Mouse (Mus musculus) hindbrain, embryonic 12.5 days (tissue): ENCODE results near the gene Bcl2. TPM values are rescaled to one million over a fixed set of nuclear protein-coding genes. Genes with fewer than 3 reads are reported as not detected.

ENCODE experiments used
- ATAC-seq: fragments of 200-750 bp; cut with Nextera tagmentation; 2 replicates; pipeline ENCODE4 v1.8.0; 2017; ENCODE audit warnings: moderate TSS enrichment; ENCODE audit not compliant: low FRiP score
- H3K27ac ChIP-seq: fragments of 300-500 bp; sonication (generic); 2 replicates; pipeline ENCODE4 v1.5.1; 2016; ENCODE audit warnings: mild to moderate bottlenecking
- H3K27me3 ChIP-seq: fragments of 300-500 bp; sonication (generic); 2 replicates; pipeline ENCODE4 v1.6.1; 2016; ENCODE audit warnings: mild to moderate bottlenecking
- H3K36me3 ChIP-seq: fragments of 300-500 bp; sonication (generic); 2 replicates; pipeline ENCODE4 v1.6.1; 2016; ENCODE audit warnings: mild to moderate bottlenecking
- H3K4me1 ChIP-seq: fragments of 300-500 bp; sonication (generic); 2 replicates; pipeline ENCODE4 v1.6.1; 2016
- H3K4me2 ChIP-seq: fragments of 300-500 bp; sonication (generic); replicated peaks from 2 replicates; pipeline ENCODE4 v1.6.1; 2016; ENCODE audit warnings: mild to moderate bottlenecking
- H3K4me3 ChIP-seq: fragments of 300-500 bp; sonication (generic); 2 replicates; pipeline ENCODE4 v1.5.1; 2016; ENCODE audit warnings: mild to moderate bottlenecking
- H3K9ac ChIP-seq: fragments of 300-500 bp; sonication (generic); 2 replicates; pipeline ENCODE4 v1.6.1; 2016; ENCODE audit warnings: mild to moderate bottlenecking, moderate library complexity
- H3K9me3 ChIP-seq: fragments of 300-500 bp; sonication (generic); replicated peaks from 2 replicates; pipeline ENCODE4 v1.6.1; 2016; ENCODE audit warnings: mild to moderate bottlenecking
- WGBS: fragments of 180-500 bp; shearing (Covaris S2); methylation state at CpG from one replicate; pipeline ENCODE4 v1.1.7; 2016; 5-methylcytosine and 5-hydroxymethylcytosine counted together
- polyA plus RNA-seq: library from polyadenylated mRNA; unstranded; fragments of >200 nt; fragmentation: Nextera tagmentation; extraction: Ambion mirVana; gene quantifications from 2 replicates; pipeline ENCODE4 v1.2.1, GENCODE M21; 2016

Bcl2 gene
- polyA plus RNA-seq, 1 experiment from 2014 or later: 15.5 TPM

GRCm38 (mm10) chr1:106567506-106567905 is 146.6 kb downstream of the Bcl2 start:
- Histone ChIP-seq H3K9me3 (no peaks in the 10 kb centered on the region), H3K27me3 (no peaks in the 10 kb centered on the region), H3K4me2 (no peak overlapping the region), H3K36me3 (no peaks in the 10 kb centered on the region), H3K4me3 (no peak overlapping the region), H3K9ac (no peak overlapping the region), H3K4me1 (0 out of 2 replicates have a peak, but pooled peaks cover 2% of the 10 kb centered on the region), H3K27ac (no peak overlapping the region)
- ATAC-seq: no peak
- WGBS: 83% methylated on average over 5 of the region's 5 CpGs

- Histone ChIP-seq H3K36me3 (no peaks in the 10 kb centered on the region), H3K4me1 (0 out of 2 replicates have a peak, but pooled peaks cover 4% of the 10 kb centered on the region), H3K4me2 (no peak overlapping the region), H3K9ac (no peak overlapping the region), H3K27ac (no peak overlapping the region), H3K27me3 (no peaks in the 10 kb centered on the region), H3K4me3 (no peak overlapping the region), H3K9me3 (no peaks in the 10 kb centered on the region)
- 80% methylated on average over 6 of the region's 6 CpGs for WGBS
- 0 out of 2 replicates have a peak, but pooled peaks have one; percentile 13 for ATAC-seq
These were observed 147.7 kb downstream of the Bcl2 start for GRCm38 (mm10) chr1:106566120-106567086.

GRCm38 (mm10) chr1:106565238-106565637 is 148.8 kb downstream of the Bcl2 start:
- no peaks in the 10 kb centered on the region for H3K9me3 ChIP-seq
- no peak overlapping the region for H3K27ac ChIP-seq
- no peak for ATAC-seq
- H3K36me3 ChIP-seq: no peaks in the 10 kb centered on the region
- H3K4me3 ChIP-seq: no peak overlapping the region
- no peak overlapping the region for H3K9ac ChIP-seq
- 87% methylated on average over 4 of the region's 4 CpGs for WGBS
- no peaks in the 10 kb centered on the region for H3K27me3 ChIP-seq
- H3K4me2 ChIP-seq: no peak overlapping the region
- 0 out of 2 replicates have a peak, but pooled peaks cover 8% of the 10 kb centered on the region for H3K4me1 ChIP-seq

GRCm38 (mm10) chr1:106564436-106564835 is 149.6 kb downstream of the Bcl2 start:
- Histone ChIP-seq H3K4me2 (no peak overlapping the region), H3K27me3 (no peaks in the 10 kb centered on the region), H3K4me1 (0 out of 2 replicates have a peak, but pooled peaks cover 8% of the 10 kb centered on the region), H3K4me3 (no peak overlapping the region), H3K9ac (no peak overlapping the region), H3K36me3 (no peaks in the 10 kb centered on the region), H3K27ac (no peak overlapping the region), H3K9me3 (no peaks in the 10 kb centered on the region)
- no peak for ATAC-seq
- 77% methylated on average over 1 of the region's 1 CpGs for WGBS

GRCm38 (mm10) chr1:106562751-106563150 is 151.3 kb downstream of the Bcl2 start:
- H3K27ac ChIP-seq: no peak overlapping the region
- H3K36me3 ChIP-seq: no peaks in the 10 kb centered on the region
- no peaks in the 10 kb centered on the region for H3K9me3 ChIP-seq
- H3K27me3 ChIP-seq: no peaks in the 10 kb centered on the region
- WGBS: 89% methylated on average over 3 of the region's 3 CpGs
- 0 out of 2 replicates have a peak, but pooled peaks cover 8% of the 10 kb centered on the region for H3K4me1 ChIP-seq
- no peak overlapping the region for H3K4me3 ChIP-seq
- no peak overlapping the region for H3K4me2 ChIP-seq
- ATAC-seq: no peak
- H3K9ac ChIP-seq: no peak overlapping the region

- H3K9ac ChIP-seq: no peak overlapping the region
- H3K4me1 ChIP-seq: 0 out of 2 replicates have a peak, but pooled peaks cover 8% of the 10 kb centered on the region
- no peak overlapping the region for H3K4me2 ChIP-seq
- no peak for ATAC-seq
- no peak overlapping the region for H3K4me3 ChIP-seq
- no peaks in the 10 kb centered on the region for H3K36me3 ChIP-seq
- WGBS: 66% methylated on average over 11 of the region's 11 CpGs
- no peak overlapping the region for H3K27ac ChIP-seq
- no peaks in the 10 kb centered on the region for H3K9me3 ChIP-seq
- H3K27me3 ChIP-seq: no peaks in the 10 kb centered on the region
These were observed 152.9 kb downstream of the Bcl2 start for GRCm38 (mm10) chr1:106561085-106561760.

- H3K4me2 ChIP-seq: no peak overlapping the region
- no peak overlapping the region for H3K27ac ChIP-seq
- no peak overlapping the region for H3K4me3 ChIP-seq
- H3K4me1 ChIP-seq: 0 out of 2 replicates have a peak, but pooled peaks cover 5% of the 10 kb centered on the region
- ATAC-seq: no peak
- no peak overlapping the region for H3K9ac ChIP-seq
- H3K36me3 ChIP-seq: no peaks in the 10 kb centered on the region
- WGBS: 88% methylated on average over 3 of the region's 3 CpGs
- H3K27me3 ChIP-seq: no peaks in the 10 kb centered on the region
- no peaks in the 10 kb centered on the region for H3K9me3 ChIP-seq
These were observed 154.0 kb downstream of the Bcl2 start for GRCm38 (mm10) chr1:106560105-106560504.

GRCm38 (mm10) chr1:106559116-106559605 is 154.9 kb downstream of the Bcl2 start:
- H3K9ac ChIP-seq: no peak overlapping the region
- H3K9me3 ChIP-seq: no peaks in the 10 kb centered on the region
- ATAC-seq: no peak
- no peak overlapping the region for H3K4me3 ChIP-seq
- H3K27ac ChIP-seq: no peak overlapping the region
- WGBS: 82% methylated on average over 2 of the region's 2 CpGs
- H3K36me3 ChIP-seq: no peaks in the 10 kb centered on the region
- H3K4me2 ChIP-seq: no peak overlapping the region
- no peaks in the 10 kb centered on the region for H3K27me3 ChIP-seq
- H3K4me1 ChIP-seq: 0 out of 2 replicates have a peak, but pooled peaks cover 5% of the 10 kb centered on the region

- Histone ChIP-seq H3K9ac (no peak overlapping the region), H3K9me3 (no peaks in the 10 kb centered on the region), H3K4me1 (peaks cover 3% of the 10 kb centered on the region; the same call in 1 of the 2 replicates), H3K27ac (no peak overlapping the region), H3K4me2 (no peak overlapping the region), H3K27me3 (no peaks in the 10 kb centered on the region), H3K4me3 (no peak overlapping the region), H3K36me3 (no peaks in the 10 kb centered on the region)
- whole genome bisulfite sequencing: 81% methylated on average over 9 of the region's 9 CpGs
- no peak for ATAC-seq
These were observed 158.4 kb downstream of the Bcl2 start for GRCm38 (mm10) chr1:106555498-106556168.

- no peaks in the 10 kb centered on the region for H3K27me3 ChIP-seq
- ATAC-seq: no peak
- no peak overlapping the region for H3K9ac ChIP-seq
- H3K9me3 ChIP-seq: no peaks in the 10 kb centered on the region
- no peak overlapping the region for H3K4me3 ChIP-seq
- H3K36me3 ChIP-seq: no peaks in the 10 kb centered on the region
- 83% methylated on average over 8 of the region's 8 CpGs for WGBS
- H3K4me2 ChIP-seq: no peak overlapping the region
- H3K4me1 ChIP-seq: peaks cover 3% of the 10 kb centered on the region; the same call in 1 of the 2 replicates
- no peak overlapping the region for H3K27ac ChIP-seq
These were observed 159.9 kb downstream of the Bcl2 start for GRCm38 (mm10) chr1:106553846-106554802.

- Histone ChIP-seq H3K27ac (no peak overlapping the region), H3K4me1 (peaks cover 3% of the 10 kb centered on the region; the same call in 1 of the 2 replicates), H3K4me2 (no peak overlapping the region), H3K27me3 (no peaks in the 10 kb centered on the region), H3K36me3 (no peaks in the 10 kb centered on the region), H3K4me3 (no peak overlapping the region), H3K9ac (no peak overlapping the region), H3K9me3 (no peaks in the 10 kb centered on the region)
- no peak for ATAC-seq
- 77% methylated on average over 7 of the region's 7 CpGs for WGBS
These were observed 161.2 kb downstream of the Bcl2 start for GRCm38 (mm10) chr1:106552856-106553255.
